Mouse (Mus musculus): ENCODE data around the gene Peli2. TPM values are rescaled to one million over a fixed set of nuclear protein-coding genes. Genes with fewer than 3 reads are reported as not detected.

Peli2 gene
- total RNA-seq, 1 experiment: 1.6 TPM

DNA sequence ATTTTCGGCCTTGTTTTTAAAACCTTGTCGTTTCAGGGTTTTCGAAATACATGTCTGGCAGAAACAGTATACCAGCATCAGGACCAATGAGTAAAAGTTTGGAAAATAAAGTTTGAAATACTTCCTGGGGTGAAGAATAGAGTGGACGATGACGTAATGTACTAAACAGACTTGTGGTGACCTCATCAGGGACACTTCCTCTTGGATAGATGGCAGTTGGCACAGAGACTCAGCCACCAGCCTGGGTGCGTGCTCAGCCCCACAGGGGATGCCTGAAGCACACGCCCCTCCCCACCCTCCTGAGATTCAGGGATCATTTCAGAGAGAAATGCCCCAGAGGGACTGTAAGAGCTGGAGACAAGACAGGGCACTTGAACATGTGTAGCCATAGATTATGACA is 76.7 kb downstream of the Peli2 start:
- H3K27ac ChIP-seq (ENCODE audit: insufficient read depth, low read depth, low read length, poor library complexity, severe bottlenecking): no peak overlapping the region
- no peak for DNase-seq (ENCODE audit: low read depth, low spot score)
- no peaks in the 10 kb centered on the region for H3K4me1 ChIP-seq (ENCODE audit: control insufficient read depth in 2 of 2, insufficient read depth in 2 of 2, low read length in 2 of 2, poor library complexity in 1 of 2)
- TF ChIP-seq ZNF384 (IDR thresholded peaks at IDR 0.05; ENCODE audit: low read depth, low read length): no peak
- no peak for TF ChIP-seq CHD2 (IDR thresholded peaks at IDR 0.05; ENCODE audit: low read depth, low read length)
- TF ChIP-seq ZC3H11A (IDR thresholded peaks at IDR 0.05; ENCODE audit: borderline replicate concordance, low read depth, low read length): no peak
- no peak for TF ChIP-seq MAFK (IDR thresholded peaks at IDR 0.05; ENCODE audit: insufficient read depth, low read depth, low read length)
- no peak for TF ChIP-seq HCFC1 (IDR thresholded peaks at IDR 0.05; ENCODE audit: borderline replicate concordance, insufficient read depth, low read length)
- H3K36me3 ChIP-seq (ENCODE audit: control insufficient read depth, insufficient read depth, low read length, poor library complexity, severe bottlenecking): no peaks in the 10 kb centered on the region
- no peak overlapping the region for H3K4me3 ChIP-seq (ENCODE audit: insufficient read depth in 1 of 2, low read depth in 1 of 2, low read length in 2 of 2, poor library complexity in 1 of 2, severe bottlenecking in 1 of 2)
- H3K9ac ChIP-seq (ENCODE audit: insufficient read depth, low read depth, low read length, poor library complexity, severe bottlenecking): no peak overlapping the region
- H3K9me3 ChIP-seq (ENCODE audit: control insufficient read depth, insufficient read depth, low read depth, low read length): no peaks in the 10 kb centered on the region
- in situ Hi-C loops (cut with MboI; ENCODE audit: low sequenced_read_pairs in 2 of 2, unreplicated experiment in 2 of 2): no loop called here

GRCm38 (mm10) chr14:48198190-48198954 is 77.7 kb downstream of the Peli2 start:
- no peak overlapping the region for H3K4me3 ChIP-seq (ENCODE audit: insufficient read depth in 1 of 2, low read depth in 1 of 2, low read length in 2 of 2, poor library complexity in 1 of 2, severe bottlenecking in 1 of 2)
- H3K27ac ChIP-seq (ENCODE audit: insufficient read depth, low read depth, low read length, poor library complexity, severe bottlenecking): no peak overlapping the region
- H3K9ac ChIP-seq (ENCODE audit: insufficient read depth, low read depth, low read length, poor library complexity, severe bottlenecking): no peak overlapping the region
- H3K36me3 ChIP-seq (ENCODE audit: control insufficient read depth, insufficient read depth, low read length, poor library complexity, severe bottlenecking): no peaks in the 10 kb centered on the region
- in situ Hi-C loops (cut with MboI; ENCODE audit: low sequenced_read_pairs in 2 of 2, unreplicated experiment in 2 of 2): no loop called here
- H3K4me1 ChIP-seq (ENCODE audit: control insufficient read depth in 2 of 2, insufficient read depth in 2 of 2, low read length in 2 of 2, poor library complexity in 1 of 2): no peaks in the 10 kb centered on the region
- TF ChIP-seq ZNF384 (IDR thresholded peaks at IDR 0.05; ENCODE audit: low read depth, low read length): no peak
- no peak for TF ChIP-seq CHD2 (IDR thresholded peaks at IDR 0.05; ENCODE audit: low read depth, low read length)
- no peak for TF ChIP-seq MAFK (IDR thresholded peaks at IDR 0.05; ENCODE audit: insufficient read depth, low read depth, low read length)
- TF ChIP-seq ZC3H11A (IDR thresholded peaks at IDR 0.05; ENCODE audit: borderline replicate concordance, low read depth, low read length): no peak
- TF ChIP-seq HCFC1 (IDR thresholded peaks at IDR 0.05; ENCODE audit: borderline replicate concordance, insufficient read depth, low read length): no peak
- no peak for DNase-seq (ENCODE audit: low read depth, low spot score)
- H3K9me3 ChIP-seq (ENCODE audit: control insufficient read depth, insufficient read depth, low read depth, low read length): no peaks in the 10 kb centered on the region

- Histone ChIP-seq H3K4me1 (ENCODE audit: control insufficient read depth in 2 of 2, insufficient read depth in 2 of 2, low read length in 2 of 2, poor library complexity in 1 of 2) (no peaks in the 10 kb centered on the region), H3K27ac (ENCODE audit: insufficient read depth, low read depth, low read length, poor library complexity, severe bottlenecking) (no peak overlapping the region), H3K36me3 (ENCODE audit: control insufficient read depth, insufficient read depth, low read length, poor library complexity, severe bottlenecking) (no peaks in the 10 kb centered on the region), H3K9ac (ENCODE audit: insufficient read depth, low read depth, low read length, poor library complexity, severe bottlenecking) (no peak overlapping the region), H3K4me3 (ENCODE audit: insufficient read depth in 1 of 2, low read depth in 1 of 2, low read length in 2 of 2, poor library complexity in 1 of 2, severe bottlenecking in 1 of 2) (no peak overlapping the region), H3K9me3 (ENCODE audit: control insufficient read depth, insufficient read depth, low read depth, low read length) (no peaks in the 10 kb centered on the region)
- TF ChIP-seq ZC3H11A (IDR thresholded peaks at IDR 0.05; ENCODE audit: borderline replicate concordance, low read depth, low read length) (no peak), ZNF384 (IDR thresholded peaks at IDR 0.05; ENCODE audit: low read depth, low read length) (no peak), HCFC1 (IDR thresholded peaks at IDR 0.05; ENCODE audit: borderline replicate concordance, insufficient read depth, low read length) (no peak), MAFK (IDR thresholded peaks at IDR 0.05; ENCODE audit: insufficient read depth, low read depth, low read length) (no peak), CHD2 (IDR thresholded peaks at IDR 0.05; ENCODE audit: low read depth, low read length) (no peak)
- DNase-seq (ENCODE audit: low read depth, low spot score): no peak
- in situ Hi-C loops (cut with MboI; ENCODE audit: low sequenced_read_pairs in 2 of 2, unreplicated experiment in 2 of 2): no loop called here
These were observed 78.3 kb downstream of the Peli2 start for GRCm38 (mm10) chr14:48198957-48199356.

DNA sequence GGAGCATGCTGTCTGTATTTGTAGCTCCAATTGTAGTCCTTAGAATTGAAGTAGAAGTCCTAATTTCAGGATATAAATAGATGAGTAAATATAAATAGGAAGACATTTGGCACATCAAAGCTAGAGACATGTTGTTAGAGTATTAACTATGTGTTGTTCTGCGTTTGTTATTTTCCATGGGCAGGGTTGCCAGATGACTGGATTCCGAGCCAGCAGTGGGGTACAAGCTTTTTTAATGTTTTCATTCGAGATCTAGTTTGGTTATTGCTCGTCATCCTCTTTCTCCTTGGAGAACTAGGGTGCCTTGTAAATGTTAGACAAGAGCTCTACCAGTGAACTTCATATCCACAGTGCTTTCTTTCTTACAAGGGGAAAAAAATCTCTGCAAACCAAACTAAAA is 78.9 kb downstream of the Peli2 start:
- Histone ChIP-seq H3K4me3 (ENCODE audit: insufficient read depth in 1 of 2, low read depth in 1 of 2, low read length in 2 of 2, poor library complexity in 1 of 2, severe bottlenecking in 1 of 2) (no peak overlapping the region), H3K4me1 (ENCODE audit: control insufficient read depth in 2 of 2, insufficient read depth in 2 of 2, low read length in 2 of 2, poor library complexity in 1 of 2) (no peaks in the 10 kb centered on the region), H3K36me3 (ENCODE audit: control insufficient read depth, insufficient read depth, low read length, poor library complexity, severe bottlenecking) (no peaks in the 10 kb centered on the region), H3K9me3 (ENCODE audit: control insufficient read depth, insufficient read depth, low read depth, low read length) (no peaks in the 10 kb centered on the region), H3K27ac (ENCODE audit: insufficient read depth, low read depth, low read length, poor library complexity, severe bottlenecking) (no peak overlapping the region), H3K9ac (ENCODE audit: insufficient read depth, low read depth, low read length, poor library complexity, severe bottlenecking) (no peak overlapping the region)
- in situ Hi-C loops (cut with MboI; ENCODE audit: low sequenced_read_pairs in 2 of 2, unreplicated experiment in 2 of 2): no loop called here
- no peak for TF ChIP-seq ZNF384 (IDR thresholded peaks at IDR 0.05; ENCODE audit: low read depth, low read length)
- no peak for DNase-seq (ENCODE audit: low read depth, low spot score)

DNA sequence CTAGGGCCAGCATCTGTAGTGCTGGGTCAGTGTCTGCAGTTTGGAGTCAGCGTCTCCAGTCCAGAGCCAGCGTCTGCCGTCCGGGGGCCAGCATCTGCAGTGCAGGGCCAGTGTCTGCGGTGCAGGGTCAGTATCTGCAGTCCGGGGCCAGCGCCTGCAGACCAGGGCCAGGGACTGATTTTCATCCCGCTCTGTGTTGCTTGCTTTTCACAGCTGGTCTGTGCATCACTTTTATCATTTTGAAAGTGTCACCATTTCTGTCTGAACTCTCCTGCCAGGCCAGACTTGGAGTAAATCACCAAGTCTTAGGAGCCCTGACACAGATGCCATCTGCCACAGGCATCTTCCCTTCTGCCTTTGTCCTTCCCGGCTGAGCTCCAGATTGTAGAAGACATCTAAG is 79.7 kb downstream of the Peli2 start:
- in situ Hi-C loops (cut with MboI; ENCODE audit: low sequenced_read_pairs in 2 of 2, unreplicated experiment in 2 of 2): no loop called here
- no peak overlapping the region for H3K27ac ChIP-seq (ENCODE audit: insufficient read depth, low read depth, low read length, poor library complexity, severe bottlenecking)
- no peak overlapping the region for H3K9ac ChIP-seq (ENCODE audit: insufficient read depth, low read depth, low read length, poor library complexity, severe bottlenecking)
- no peaks in the 10 kb centered on the region for H3K4me1 ChIP-seq (ENCODE audit: control insufficient read depth in 2 of 2, insufficient read depth in 2 of 2, low read length in 2 of 2, poor library complexity in 1 of 2)
- no peak for TF ChIP-seq ZC3H11A (IDR thresholded peaks at IDR 0.05; ENCODE audit: borderline replicate concordance, low read depth, low read length)
- no peak for TF ChIP-seq CHD2 (IDR thresholded peaks at IDR 0.05; ENCODE audit: low read depth, low read length)
- TF ChIP-seq ZNF384 (IDR thresholded peaks at IDR 0.05; ENCODE audit: low read depth, low read length): no peak
- no peak for TF ChIP-seq HCFC1 (IDR thresholded peaks at IDR 0.05; ENCODE audit: borderline replicate concordance, insufficient read depth, low read length)
- TF ChIP-seq MAFK (IDR thresholded peaks at IDR 0.05; ENCODE audit: insufficient read depth, low read depth, low read length): no peak
- H3K36me3 ChIP-seq (ENCODE audit: control insufficient read depth, insufficient read depth, low read length, poor library complexity, severe bottlenecking): no peaks in the 10 kb centered on the region
- no peak overlapping the region for H3K4me3 ChIP-seq (ENCODE audit: insufficient read depth in 1 of 2, low read depth in 1 of 2, low read length in 2 of 2, poor library complexity in 1 of 2, severe bottlenecking in 1 of 2)
- DNase-seq (ENCODE audit: low read depth, low spot score): no peak
- H3K9me3 ChIP-seq (ENCODE audit: control insufficient read depth, insufficient read depth, low read depth, low read length): no peaks in the 10 kb centered on the region

Measured in ES-E14 (cell line).